Mouse (Mus musculus): Measurements from ENCODE around the gene Gm20696. TPM values are rescaled to one million over a fixed set of nuclear protein-coding genes. Genes with fewer than 3 reads are reported as not detected.

Gm20696 gene
- polyA plus RNA-seq, 1 experiment from 2014 or later, result 2.7 TPM

GRCm38 (mm10) chr6:99369931-99370330, 296.7 kb downstream of the Gm20696 start:
- Histone ChIP-seq H3K9ac (no peak overlapping the region), H3K9me3 (no peaks in the 10 kb centered on the region), H3K27ac (replicated peaks) (no peak overlapping the region), H3K4me1 (replicated peaks) (peaks cover 10% of the 10 kb centered on the region), H3K27me3 (no peaks in the 10 kb centered on the region), H3K4me2 (no peak overlapping the region), H3K4me3 (no peak overlapping the region), H3K36me3 (no peaks in the 10 kb centered on the region)
- 83% methylated on average over 2 of the region's 2 CpGs for WGBS
- ATAC-seq (ENCODE audit: low read depth), result no peak

- WGBS, result 89% methylated on average over 3 of the region's 3 CpGs
- H3K9me3 ChIP-seq, result no peaks in the 10 kb centered on the region
- no peak overlapping the region for H3K9ac ChIP-seq
- no peaks in the 10 kb centered on the region for H3K36me3 ChIP-seq
- no peak overlapping the region for H3K27ac ChIP-seq (replicated peaks)
- ATAC-seq (ENCODE audit: low read depth), result no peak
- peaks cover 2% of the 10 kb centered on the region; the same call in 1 of the 2 replicates for H3K4me1 ChIP-seq (replicated peaks)
- no peaks in the 10 kb centered on the region for H3K27me3 ChIP-seq
- no peak overlapping the region for H3K4me2 ChIP-seq
- H3K4me3 ChIP-seq, result no peak overlapping the region
These were observed 297.4 kb downstream of the Gm20696 start for GRCm38 (mm10) chr6:99369156-99369555.

- no peak for ATAC-seq (ENCODE audit: low read depth)
- WGBS, result 89% methylated on average over 4 of the region's 4 CpGs
These were observed 298.4 kb downstream of the Gm20696 start for GRCm38 (mm10) chr6:99368118-99368753.

GRCm38 (mm10) chr6:99364545-99364944, 302.1 kb downstream of the Gm20696 start:
- no peaks in the 10 kb centered on the region for H3K27me3 ChIP-seq
- 82% methylated on average over 6 of the region's 6 CpGs for WGBS
- no peaks in the 10 kb centered on the region for H3K4me1 ChIP-seq (replicated peaks)
- H3K9ac ChIP-seq, result no peak overlapping the region
- H3K9me3 ChIP-seq, result no peaks in the 10 kb centered on the region
- no peak for ATAC-seq (ENCODE audit: low read depth)
- no peaks in the 10 kb centered on the region for H3K36me3 ChIP-seq
- no peak overlapping the region for H3K4me2 ChIP-seq
- no peak overlapping the region for H3K27ac ChIP-seq (replicated peaks)
- no peak overlapping the region for H3K4me3 ChIP-seq

More at GRCm38 (mm10) chr6:99368118-99368753, 298.4 kb downstream of the Gm20696 start:
- no peak overlapping the region for H3K9ac ChIP-seq
- H3K9me3 ChIP-seq, result no peaks in the 10 kb centered on the region
- no peak overlapping the region for H3K4me3 ChIP-seq
- no peaks in the 10 kb centered on the region for H3K36me3 ChIP-seq
- H3K4me2 ChIP-seq, result no peak overlapping the region
- no peak overlapping the region for H3K27ac ChIP-seq (replicated peaks)
- no peaks in the 10 kb centered on the region for H3K4me1 ChIP-seq (replicated peaks)
- H3K27me3 ChIP-seq, result no peaks in the 10 kb centered on the region

GRCm38 (mm10) chr6:99360581-99360980, 306.0 kb downstream of the Gm20696 start:
- Histone ChIP-seq H3K4me2 (no peak overlapping the region), H3K27me3 (no peaks in the 10 kb centered on the region), H3K4me1 (replicated peaks) (no peaks in the 10 kb centered on the region), H3K27ac (replicated peaks) (no peak overlapping the region), H3K36me3 (no peaks in the 10 kb centered on the region), H3K4me3 (no peak overlapping the region), H3K9ac (no peak overlapping the region), H3K9me3 (no peaks in the 10 kb centered on the region)
- WGBS, result 86% methylated on average over 4 of the region's 4 CpGs
- no peak for ATAC-seq (ENCODE audit: low read depth)

GRCm38 (mm10) chr6:99359765-99360499, 306.7 kb downstream of the Gm20696 start:
- no peaks in the 10 kb centered on the region for H3K27me3 ChIP-seq
- no peaks in the 10 kb centered on the region for H3K4me1 ChIP-seq (replicated peaks)
- no peaks in the 10 kb centered on the region for H3K36me3 ChIP-seq
- WGBS, result 83% methylated on average over 6 of the region's 6 CpGs
- no peak for ATAC-seq (ENCODE audit: low read depth)
- H3K4me3 ChIP-seq, result no peak overlapping the region
- H3K9me3 ChIP-seq, result no peaks in the 10 kb centered on the region
- H3K4me2 ChIP-seq, result no peak overlapping the region
- H3K27ac ChIP-seq (replicated peaks), result no peak overlapping the region
- no peak overlapping the region for H3K9ac ChIP-seq

- Histone ChIP-seq H3K9me3 (no peaks in the 10 kb centered on the region), H3K36me3 (no peaks in the 10 kb centered on the region), H3K9ac (no peak overlapping the region), H3K4me1 (replicated peaks) (no peaks in the 10 kb centered on the region), H3K4me2 (no peak overlapping the region), H3K4me3 (no peak overlapping the region), H3K27ac (replicated peaks) (no peak overlapping the region), H3K27me3 (no peaks in the 10 kb centered on the region)
- WGBS, result 90% methylated on average over 9 of the region's 9 CpGs
- ATAC-seq (ENCODE audit: low read depth), result no peak
These were observed 307.4 kb downstream of the Gm20696 start for GRCm38 (mm10) chr6:99359036-99359698.

GRCm38 (mm10) chr6:99357931-99358330, 308.7 kb downstream of the Gm20696 start:
- Histone ChIP-seq H3K9me3 (no peaks in the 10 kb centered on the region), H3K36me3 (no peaks in the 10 kb centered on the region), H3K4me3 (no peak overlapping the region), H3K9ac (no peak overlapping the region), H3K27me3 (no peaks in the 10 kb centered on the region), H3K27ac (replicated peaks) (no peak overlapping the region), H3K4me2 (no peak overlapping the region), H3K4me1 (replicated peaks) (no peaks in the 10 kb centered on the region)
- WGBS, result 93% methylated on average over 2 of the region's 2 CpGs
- no peak for ATAC-seq (ENCODE audit: low read depth)

GRCm38 (mm10) chr6:99354338-99354737, 312.3 kb downstream of the Gm20696 start:
- Histone ChIP-seq H3K36me3 (no peaks in the 10 kb centered on the region), H3K4me2 (no peak overlapping the region), H3K4me1 (replicated peaks) (no peaks in the 10 kb centered on the region), H3K9ac (no peak overlapping the region), H3K4me3 (no peak overlapping the region), H3K9me3 (no peaks in the 10 kb centered on the region), H3K27me3 (peaks cover 6% of the 10 kb centered on the region; the same call in 1 of the 2 replicates), H3K27ac (replicated peaks) (no peak overlapping the region)
- 72% methylated on average over 2 of the region's 2 CpGs for WGBS
- no peak for ATAC-seq (ENCODE audit: low read depth)

GRCm38 (mm10) chr6:99353441-99353840, 313.2 kb downstream of the Gm20696 start:
- H3K36me3 ChIP-seq, result no peaks in the 10 kb centered on the region
- H3K4me1 ChIP-seq (replicated peaks), result no peaks in the 10 kb centered on the region
- peaks cover 6% of the 10 kb centered on the region; the same call in 1 of the 2 replicates for H3K27me3 ChIP-seq
- WGBS, result 93% methylated on average over 2 of the region's 2 CpGs
- no peak overlapping the region for H3K9ac ChIP-seq
- H3K27ac ChIP-seq (replicated peaks), result no peak overlapping the region
- no peak overlapping the region for H3K4me2 ChIP-seq
- ATAC-seq (ENCODE audit: low read depth), result no peak
- no peak overlapping the region for H3K4me3 ChIP-seq
- H3K9me3 ChIP-seq, result no peaks in the 10 kb centered on the region

GRCm38 (mm10) chr6:99350566-99350965, 316.0 kb downstream of the Gm20696 start:
- Histone ChIP-seq H3K36me3 (no peaks in the 10 kb centered on the region), H3K4me2 (no peak overlapping the region), H3K4me3 (no peak overlapping the region), H3K9ac (no peak overlapping the region), H3K27ac (replicated peaks) (no peak overlapping the region), H3K4me1 (replicated peaks) (peaks cover 9% of the 10 kb centered on the region), H3K9me3 (no peaks in the 10 kb centered on the region), H3K27me3 (peaks cover 6% of the 10 kb centered on the region; the same call in 1 of the 2 replicates)
- ATAC-seq (ENCODE audit: low read depth), result no peak
- WGBS, result 90% methylated on average over 3 of the region's 3 CpGs

- H3K27ac ChIP-seq (replicated peaks), result no peak overlapping the region
- H3K36me3 ChIP-seq, result no peaks in the 10 kb centered on the region
- H3K4me2 ChIP-seq, result no peak overlapping the region
- WGBS, result 88% methylated on average over 5 of the region's 5 CpGs
- H3K4me3 ChIP-seq, result no peak overlapping the region
- peaks cover 6% of the 10 kb centered on the region; the same call in 1 of the 2 replicates for H3K27me3 ChIP-seq
- peaks cover 9% of the 10 kb centered on the region for H3K4me1 ChIP-seq (replicated peaks)
- H3K9me3 ChIP-seq, result no peaks in the 10 kb centered on the region
- no peak overlapping the region for H3K9ac ChIP-seq
- ATAC-seq (ENCODE audit: low read depth), result no peak
These were observed 316.4 kb downstream of the Gm20696 start for GRCm38 (mm10) chr6:99350156-99350555.
